Mouse (Mus musculus): ENCODE measurements around the gene Cfap58.

- TF ChIP-seq CTCF (IDR thresholded peaks at IDR 0.05; ENCODE audit: borderline replicate concordance, control insufficient read depth, extremely low read depth, insufficient read depth, low read length, poor library complexity) (no peak), POLR2A (IDR thresholded peaks at IDR 0.05; ENCODE audit: control insufficient read depth, extremely low read depth, insufficient read depth, low read length, poor library complexity) (no peak)
These were observed 8.4 kb upstream of the Cfap58 start for GRCm38 (mm10) chr19:47929043-47929442.

All from thymus, adult 2 months (tissue).